Mouse (Mus musculus) ES-CJ7 (cell line): Measurements from ENCODE around the gene Wdr73.
A peak's percentile ranks its signal among the peaks of the same experiment; 100 is the strongest.

Experiments used
- DNase-seq: peaks from one replicate; pipeline ENCODE4 v3.0.0; 2011; ENCODE audit warnings: low read depth, low spot score

Wdr73 gene

DNA sequence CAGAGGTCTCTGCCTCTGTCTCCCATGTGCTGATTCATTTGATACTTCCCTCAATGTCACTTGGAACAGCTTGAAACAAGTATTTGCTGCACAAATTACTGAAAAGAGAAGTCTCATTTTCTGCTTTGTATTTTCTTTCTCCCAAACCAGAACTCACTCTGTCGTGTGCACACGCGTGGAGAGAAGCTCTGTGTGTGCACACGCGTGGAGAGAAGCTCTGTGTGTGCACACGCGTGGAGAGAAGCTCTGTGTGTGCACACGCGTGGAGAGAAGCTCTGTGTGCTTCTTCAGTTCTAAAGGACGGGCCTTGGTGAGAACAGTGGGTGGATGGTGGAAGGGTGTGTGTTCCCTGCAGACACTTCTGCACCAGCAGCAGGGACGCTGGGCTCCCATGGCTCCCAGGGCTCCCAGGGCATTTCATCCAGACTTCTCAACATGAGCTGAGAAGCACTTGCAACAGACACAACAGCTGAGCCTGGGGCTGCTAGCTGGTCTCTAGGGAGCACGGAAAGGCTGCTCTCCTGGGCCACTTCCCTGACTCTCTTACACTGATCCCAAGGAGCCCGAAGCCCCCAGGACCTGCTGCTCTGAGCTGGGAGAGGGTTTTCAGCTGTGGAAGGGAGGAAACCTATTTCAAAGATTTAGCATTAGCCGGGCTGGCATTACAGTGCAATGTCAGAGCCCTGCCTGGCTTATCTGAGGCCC lies 6.1 kb downstream of the Wdr73 start:
- DNase-seq, result no peak

- no peak for DNase-seq
Observed at GRCm38 (mm10) chr7:80894196-80894595, 6.9 kb downstream of the Wdr73 start.

- no peak for DNase-seq
Observed at GRCm38 (mm10) chr7:80893753-80894129, 7.3 kb downstream of the Wdr73 start.

- no peak for DNase-seq
Observed at GRCm38 (mm10) chr7:80893086-80893752, 7.8 kb downstream of the Wdr73 start.

DNA sequence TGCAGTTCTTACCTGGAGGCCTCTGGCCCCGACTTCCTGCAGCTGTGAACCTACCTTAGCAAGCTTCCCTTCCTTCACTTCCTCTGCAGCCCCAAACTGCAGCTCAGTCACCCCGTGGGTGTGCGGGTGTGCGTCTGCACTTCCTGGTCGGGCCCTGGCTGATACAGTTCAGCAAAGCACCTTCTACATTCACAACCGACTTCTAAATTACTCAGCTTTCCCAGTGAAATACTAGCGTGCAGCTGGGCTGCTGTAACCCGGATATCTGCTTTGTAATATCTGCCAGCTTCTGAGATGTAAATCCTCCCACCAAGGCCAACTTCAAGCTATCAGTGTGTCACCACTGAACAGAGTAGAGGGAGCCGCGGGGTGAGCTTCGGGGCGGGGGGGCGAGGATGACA lies 11.2 kb downstream of the Wdr73 start:
- no peak for DNase-seq

DNA sequence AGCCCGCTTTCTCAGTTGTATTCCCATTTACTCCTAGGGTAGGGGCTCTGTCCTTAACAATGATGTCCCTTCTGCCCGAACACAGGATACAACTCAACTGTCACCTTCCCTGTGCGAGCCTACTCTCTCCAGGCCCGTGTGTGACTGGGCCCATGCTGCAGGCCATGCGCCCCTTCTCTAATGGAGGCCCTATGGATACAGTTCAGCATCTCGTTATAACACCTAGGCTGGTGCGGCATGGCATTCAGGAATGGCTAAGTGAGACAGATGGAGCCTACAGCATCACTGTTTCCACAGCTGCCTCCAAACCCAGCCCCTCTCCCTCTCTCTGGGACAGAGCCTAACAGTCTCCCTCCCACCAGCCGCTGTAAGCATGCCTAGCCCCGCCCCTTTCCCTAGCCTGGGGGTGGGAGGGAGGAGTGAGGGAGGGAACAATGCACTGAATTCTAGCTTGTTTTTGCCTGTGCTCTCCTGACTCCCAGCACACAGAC lies 12.0 kb downstream of the Wdr73 start:
- DNase-seq, result peak; percentile 89

DNA sequence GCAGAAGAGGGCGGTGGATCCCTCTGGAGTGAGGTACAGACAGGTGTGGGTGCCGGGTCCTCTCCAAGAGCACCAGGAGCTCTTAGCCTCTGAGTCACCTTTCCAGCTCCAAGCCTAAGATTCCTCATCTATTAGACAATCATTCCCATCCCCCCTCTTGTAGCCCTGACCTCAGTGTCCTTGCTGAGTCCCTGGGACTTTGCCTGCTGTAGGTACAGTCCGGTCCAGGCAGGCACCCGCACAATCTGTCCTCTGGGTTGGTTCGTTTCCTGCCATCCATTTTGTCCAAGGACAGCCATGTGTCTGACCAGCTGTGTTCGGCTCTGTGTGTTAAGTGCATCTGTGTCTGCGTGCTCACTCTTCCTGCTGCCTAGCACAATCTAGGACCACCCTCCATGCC lies 12.5 kb downstream of the Wdr73 start:
- DNase-seq, result peak; percentile 51

GRCm38 (mm10) chr7:80885666-80886065 lies 15.4 kb downstream of the Wdr73 start:
- DNase-seq, result peak; percentile 55

DNA sequence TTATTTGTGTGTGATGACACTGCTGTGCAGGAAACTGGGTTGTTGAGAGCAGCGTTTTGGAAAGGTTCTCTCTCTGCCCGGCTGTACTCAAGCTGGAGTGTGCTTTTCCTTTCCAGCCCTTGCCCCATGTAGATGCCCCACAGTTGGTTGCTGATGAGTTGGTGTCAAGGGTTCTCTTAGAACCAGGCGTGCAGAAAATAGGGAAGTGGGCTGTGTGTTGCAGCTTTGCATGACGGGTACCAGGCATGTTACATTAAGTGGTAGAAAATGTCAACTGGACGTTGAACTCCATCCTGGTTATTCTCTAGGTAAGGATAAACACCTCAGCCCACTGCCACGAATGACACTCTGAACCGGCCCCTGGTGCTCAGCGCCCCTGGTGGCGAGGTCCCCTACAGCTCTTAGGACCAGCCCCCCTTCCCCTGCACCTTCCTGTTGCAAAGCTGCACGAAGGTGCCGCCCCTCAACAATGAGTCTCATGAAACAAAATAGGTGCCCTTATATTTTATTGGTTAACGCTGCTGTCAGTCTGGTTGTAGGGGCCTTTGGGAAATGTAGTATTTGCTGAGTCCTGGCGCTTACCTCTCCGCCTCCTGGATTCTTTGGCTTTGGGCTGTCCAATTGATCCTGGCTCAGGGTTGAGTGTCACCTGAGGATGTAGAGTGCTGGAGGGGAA lies 18.1 kb downstream of the Wdr73 start:
- peak; percentile 98 for DNase-seq

- DNase-seq, result peak; percentile 74
Observed at GRCm38 (mm10) chr7:80875727-80876126, 25.3 kb downstream of the Wdr73 start.

- no peak for DNase-seq
Observed at GRCm38 (mm10) chr7:80873631-80874030, 27.4 kb downstream of the Wdr73 start.

- DNase-seq, result no peak
Observed at GRCm38 (mm10) chr7:80873038-80873437, 28.0 kb downstream of the Wdr73 start.

GRCm38 (mm10) chr7:80868686-80869085 lies 32.4 kb downstream of the Wdr73 start:
- DNase-seq, result no peak

- no peak for DNase-seq
Observed at GRCm38 (mm10) chr7:80866514-80867147, 34.4 kb downstream of the Wdr73 start.

GRCm38 (mm10) chr7:80865521-80865920 lies 35.5 kb downstream of the Wdr73 start:
- DNase-seq, result no peak

DNA sequence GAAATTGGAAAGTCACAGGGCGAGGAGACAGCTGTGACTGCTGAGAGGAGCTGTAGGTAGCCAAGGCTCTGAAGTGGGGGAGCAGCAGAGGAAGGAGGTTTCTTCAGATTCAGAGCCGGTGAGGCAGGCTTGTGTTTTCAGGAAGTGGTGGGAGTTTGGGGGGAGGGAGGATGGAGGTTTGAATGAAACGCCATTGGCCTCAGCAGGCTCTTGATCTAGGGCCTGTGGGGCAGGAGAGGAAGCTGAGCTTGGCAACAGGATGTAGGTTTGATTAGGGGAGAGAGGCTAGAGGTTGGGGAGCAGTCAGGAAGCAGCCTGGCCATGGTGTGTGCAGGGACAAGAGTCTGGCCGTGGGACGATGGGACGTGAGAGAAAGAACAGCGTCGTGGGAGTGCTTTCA lies 36.2 kb downstream of the Wdr73 start:
- no peak for DNase-seq

- DNase-seq, result no peak
Observed at GRCm38 (mm10) chr7:80864151-80864550, 36.9 kb downstream of the Wdr73 start.

- DNase-seq, result no peak
Observed at GRCm38 (mm10) chr7:80863520-80863919, 37.5 kb downstream of the Wdr73 start.

GRCm38 (mm10) chr7:80862475-80862874 lies 38.6 kb downstream of the Wdr73 start:
- peak; percentile 32 for DNase-seq

- peak; percentile 96 for DNase-seq
Observed at GRCm38 (mm10) chr7:80860729-80861274, 40.3 kb downstream of the Wdr73 start, which contains the start of gene Zscan2. Zscan2 (plus strand) TSS chr7:80860920.

DNA sequence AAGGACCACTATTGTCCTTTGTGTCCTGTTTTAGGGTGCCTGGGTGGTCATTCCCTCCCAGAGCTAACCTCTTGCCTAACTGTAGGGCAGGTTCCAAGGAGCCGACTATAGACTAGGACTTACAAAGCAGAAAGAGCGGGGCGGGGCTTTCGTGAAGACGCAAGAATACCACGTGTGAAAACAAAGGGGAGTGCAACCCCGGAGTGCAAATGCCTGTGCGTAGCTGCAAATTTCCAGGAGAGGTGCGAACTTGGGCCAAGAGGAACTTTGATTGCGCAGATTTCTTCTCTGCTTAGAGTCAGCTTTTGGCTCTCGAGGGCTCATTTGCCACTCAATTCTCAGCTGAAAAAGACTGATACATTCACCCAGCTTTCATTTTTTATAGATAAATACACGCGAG lies 40.8 kb downstream of the Wdr73 start:
- peak; percentile 76 for DNase-seq

- DNase-seq, result peak; percentile 84
Observed at GRCm38 (mm10) chr7:80857181-80857580, 43.9 kb downstream of the Wdr73 start.
